Mouse (Mus musculus): ENCODE results near the gene Prkcb.

Gene Prkcb

GRCm38 (mm10) chr7:122289243-122290111 is 926 bp downstream of the Prkcb start:
- DNase-seq (ENCODE audit: low read depth, low spot score): no peak

- no peak for DNase-seq (ENCODE audit: low read depth, low spot score)
These were observed 1.6 kb downstream of the Prkcb start for GRCm38 (mm10) chr7:122290165-122290564.

- no peak for DNase-seq (ENCODE audit: low read depth, low spot score)
These were observed 2.2 kb downstream of the Prkcb start for GRCm38 (mm10) chr7:122290771-122291170.

GRCm38 (mm10) chr7:122292151-122292550 is 3.6 kb downstream of the Prkcb start:
- no peak for DNase-seq (ENCODE audit: low read depth, low spot score)

- DNase-seq (ENCODE audit: low read depth, low spot score): no peak
These were observed 5.6 kb downstream of the Prkcb start for GRCm38 (mm10) chr7:122294111-122294510.

GRCm38 (mm10) chr7:122295363-122295762 is 6.8 kb downstream of the Prkcb start:
- no peak for DNase-seq (ENCODE audit: low read depth, low spot score)

- DNase-seq (ENCODE audit: low read depth, low spot score): no peak
These were observed 7.8 kb downstream of the Prkcb start for GRCm38 (mm10) chr7:122296331-122296730.

GRCm38 (mm10) chr7:122296805-122297204 is 8.3 kb downstream of the Prkcb start:
- DNase-seq (ENCODE audit: low read depth, low spot score): no peak

- no peak for DNase-seq (ENCODE audit: low read depth, low spot score)
These were observed 9.1 kb downstream of the Prkcb start for GRCm38 (mm10) chr7:122297627-122298026.

- DNase-seq (ENCODE audit: low read depth, low spot score): no peak
These were observed 10.2 kb downstream of the Prkcb start for GRCm38 (mm10) chr7:122298715-122299114.

GRCm38 (mm10) chr7:122300538-122300937 is 12.0 kb downstream of the Prkcb start:
- DNase-seq (ENCODE audit: low read depth, low spot score): no peak

- DNase-seq (ENCODE audit: low read depth, low spot score): no peak
These were observed 14.0 kb downstream of the Prkcb start for GRCm38 (mm10) chr7:122302538-122302937.

- no peak for DNase-seq (ENCODE audit: low read depth, low spot score)
These were observed 15.4 kb downstream of the Prkcb start for GRCm38 (mm10) chr7:122303988-122304387.

- DNase-seq (ENCODE audit: low read depth, low spot score): no peak
These were observed 16.0 kb downstream of the Prkcb start for GRCm38 (mm10) chr7:122304521-122304920.

GRCm38 (mm10) chr7:122307241-122307640 is 18.7 kb downstream of the Prkcb start:
- DNase-seq (ENCODE audit: low read depth, low spot score): no peak

GRCm38 (mm10) chr7:122308661-122309060 is 20.1 kb downstream of the Prkcb start:
- DNase-seq (ENCODE audit: low read depth, low spot score): no peak

GRCm38 (mm10) chr7:122309909-122310725 is 21.6 kb downstream of the Prkcb start:
- DNase-seq (ENCODE audit: low read depth, low spot score): no peak

GRCm38 (mm10) chr7:122310726-122311018 is 22.1 kb downstream of the Prkcb start:
- DNase-seq (ENCODE audit: low read depth, low spot score): no peak

GRCm38 (mm10) chr7:122313690-122314477 is 25.3 kb downstream of the Prkcb start:
- DNase-seq (ENCODE audit: low read depth, low spot score): no peak

GRCm38 (mm10) chr7:122315720-122316331 is 27.3 kb downstream of the Prkcb start:
- DNase-seq (ENCODE audit: low read depth, low spot score): no peak

- no peak for DNase-seq (ENCODE audit: low read depth, low spot score)
These were observed 28.1 kb downstream of the Prkcb start for GRCm38 (mm10) chr7:122316681-122317080.

GRCm38 (mm10) chr7:122317485-122317884 is 28.9 kb downstream of the Prkcb start:
- no peak for DNase-seq (ENCODE audit: low read depth, low spot score)
